11 mouse cellular contexts compared by ENCODE assay signal in the genomic region with DNA sequence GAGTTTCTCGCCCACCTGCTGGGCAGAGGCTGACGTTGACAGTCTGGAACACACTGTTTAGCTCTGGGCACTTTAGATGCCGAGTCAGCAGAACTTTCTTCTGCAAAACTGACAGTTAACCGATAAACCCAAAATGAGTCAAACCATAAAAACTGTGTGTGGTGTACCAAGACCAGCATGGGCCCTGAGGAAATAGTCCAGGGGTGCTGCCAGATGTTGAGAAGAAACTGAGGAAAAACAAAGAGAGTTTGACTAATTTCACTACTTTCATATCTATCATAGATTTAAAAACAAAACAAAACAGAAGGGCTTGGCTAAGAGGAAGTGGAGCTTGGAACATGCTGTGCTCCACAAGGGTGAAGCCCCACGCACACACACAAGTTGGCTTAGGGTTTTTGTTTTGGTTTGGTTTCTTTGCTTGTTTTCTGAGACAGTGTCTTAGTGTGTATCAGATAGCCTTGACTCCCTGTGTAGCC. TPM values are rescaled to one million over a fixed set of nuclear protein-coding genes. Genes with fewer than 3 reads are reported as not detected.
A peak's percentile ranks its signal among the peaks of the same experiment; 100 is the strongest.
DNase-seq lines count a peak whose midpoint lies in the region; ATAC-seq and TF ChIP-seq lines count a peak whose summit lies in the region.
"Had no signal": no experiment of that assay in that cellular context is flagged by ENCODE, and none has a peak within 500 bp of the region (broad histone marks: within the 10 kb centered on the region; RNA-seq: fewer than 3 reads in every experiment).

No protein-coding gene starts in this region.

- H3K4me1 ChIP-seq in testis, adult 2 months (ENCODE audit: control insufficient read depth, insufficient read depth, low read length), result no peaks in the 10 kb centered on the region
- peaks cover 43% of the 10 kb centered on the region for H3K4me1 ChIP-seq in megakaryocyte, embryonic 14.5 days
- H3K4me1 ChIP-seq in midbrain, embryonic 11.5 days (ENCODE audit: control insufficient read depth, insufficient read depth, low read length), result no peaks in the 10 kb centered on the region

- DNase-seq in heart, adult 11 months, result peak; percentile 96
- DNase-seq in heart, postnatal 4 days, result no peak
- DNase-seq in testis, postnatal 10 days (ENCODE audit: low spot score), result no peak
- peak; percentile 26 for DNase-seq in fibroblast of lung, adult 2 months (ENCODE audit: low read depth)
- DNase-seq in midbrain, embryonic 11.5 days (ENCODE audit: low spot score, missing footprints), result no peak
- no peak for DNase-seq in retina, embryonic 14.5 days (ENCODE audit: low spot score)
- DNase-seq: adrenal gland, adult 8-10 months; cerebellum, adult 2 months had no signal

- H3K4me2 ChIP-seq in midbrain, embryonic 11.5 days, result no peak overlapping the region

- peak overlapping the region; percentile 9 for H3K27ac ChIP-seq in testis, adult 2 months (ENCODE audit: control insufficient read depth, insufficient read depth, low read depth, low read length)
- H3K27ac ChIP-seq in midbrain, embryonic 11.5 days (ENCODE audit: low read depth, low read length), result no peak overlapping the region
- H3K27ac ChIP-seq: kidney, postnatal 0 days had no signal

- ATAC-seq in midbrain, embryonic 11.5 days (ENCODE audit: low FRiP score), result no peak

- no peak overlapping the region for H3K4me3 ChIP-seq in testis, adult 2 months (ENCODE audit: control insufficient read depth, low read depth, low read length)
- peak overlapping the region; percentile 65 for H3K4me3 ChIP-seq in megakaryocyte, embryonic 14.5 days (replicated peaks)
- no peak overlapping the region for H3K4me3 ChIP-seq in midbrain, embryonic 11.5 days (ENCODE audit: low read depth, low read length)

- no peak for TF ChIP-seq POLR2A in testis, adult 2 months (IDR thresholded peaks at IDR 0.05; ENCODE audit: control insufficient read depth, low read depth, low read length)

- TF ChIP-seq CTCF in testis, adult 2 months (IDR thresholded peaks at IDR 0.05; ENCODE audit: control insufficient read depth, insufficient read depth, insufficient replicate concordance, low read depth, low read length), result no peak

- H3K27me3 ChIP-seq in testis, adult 2 months (ENCODE audit: control insufficient read depth, insufficient read depth, low read length), result no peaks in the 10 kb centered on the region
- no peaks in the 10 kb centered on the region for H3K27me3 ChIP-seq in megakaryocyte, embryonic 14.5 days (replicated peaks)
- no peaks in the 10 kb centered on the region for H3K27me3 ChIP-seq in midbrain, embryonic 11.5 days (ENCODE audit: control insufficient read depth, insufficient read depth, low read length)

- H3K9me3 ChIP-seq in megakaryocyte, embryonic 14.5 days, result no peaks in the 10 kb centered on the region
- H3K9me3 ChIP-seq in midbrain, embryonic 11.5 days (ENCODE audit: control insufficient read depth, low read length), result no peaks in the 10 kb centered on the region

- H3K36me3 ChIP-seq in testis, adult 2 months (ENCODE audit: control insufficient read depth, insufficient read depth, low read length), result no peaks in the 10 kb centered on the region; the same call in 1 of the 2 replicates
- no peaks in the 10 kb centered on the region for H3K36me3 ChIP-seq in megakaryocyte, embryonic 14.5 days (replicated peaks; ENCODE audit: low read length)
- H3K36me3 ChIP-seq in midbrain, embryonic 11.5 days (ENCODE audit: control insufficient read depth, insufficient read depth, low read length), result no peaks in the 10 kb centered on the region

- no peak overlapping the region for H3K9ac ChIP-seq in midbrain, embryonic 11.5 days (ENCODE audit: low read length)

- 76% methylated on average over 5 of the region's 5 CpGs for WGBS in midbrain, embryonic 11.5 days

RNA-seq across cellular contexts. Expression of a gene that starts 26.8 kb away (rescaled TPM):
- 1 to 10 TPM; 1.0 to 1.4 TPM for total RNA-seq in heart, postnatal 4 days (2021)
- polyA plus RNA-seq in testis, adult 2 months (2012; rRNA removed), result 47.9 and 53.0 TPM in 2 replicates
- polyA plus RNA-seq in megakaryocyte, embryonic 14.5 days (2012; ENCODE audit: insufficient read depth, low replicate concordance), result 0.44 TPM in 1 of 2 replicates, not detected in the other
- polyA plus RNA-seq in midbrain, embryonic 11.5 days (2014; fragmentation: Nextera tagmentation; extraction: Ambion mirVana), result 3.6 and 3.7 TPM in 2 replicates

Comparison
In these comparisons a context has a peak if more than half of its experiments do, and no peak if none do; other contexts are left out.
1. DNase-seq: peak in heart, adult 11 months (single experiment) and fibroblast of lung, adult 2 months (single experiment); none in heart, postnatal 4 days (single experiment), testis, postnatal 10 days (single experiment), midbrain, embryonic 11.5 days (single experiment) and retina, embryonic 14.5 days (single experiment).
2. RNA of a gene that starts 26.8 kb away (polyA plus RNA-seq): 47.9 to 53.0 TPM in testis, adult 2 months; 3.6 to 3.7 TPM in midbrain, embryonic 11.5 days and 0.44 TPM in megakaryocyte, embryonic 14.5 days; every median in the first group is over 10 times any median in the second.